Mouse (Mus musculus) embryonic fibroblast, embryonic 13.5 days (primary cell): ENCODE results near the gene Med11.

ENCODE experiments used
- CTCF ChIP-seq: IDR thresholded peaks from 2 replicates; pipeline ENCODE4 v1.5.1; 2011; ENCODE audit warnings: mild to moderate bottlenecking, control low read depth, low read length, moderate library complexity, borderline replicate concordance; ENCODE audit not compliant: insufficient read depth
- POLR2A ChIP-seq: IDR thresholded peaks from 2 replicates; pipeline ENCODE4 v1.6.1; 2011; ENCODE audit warnings: low read depth, mild to moderate bottlenecking, control low read depth, low read length, moderate library complexity

DNA sequence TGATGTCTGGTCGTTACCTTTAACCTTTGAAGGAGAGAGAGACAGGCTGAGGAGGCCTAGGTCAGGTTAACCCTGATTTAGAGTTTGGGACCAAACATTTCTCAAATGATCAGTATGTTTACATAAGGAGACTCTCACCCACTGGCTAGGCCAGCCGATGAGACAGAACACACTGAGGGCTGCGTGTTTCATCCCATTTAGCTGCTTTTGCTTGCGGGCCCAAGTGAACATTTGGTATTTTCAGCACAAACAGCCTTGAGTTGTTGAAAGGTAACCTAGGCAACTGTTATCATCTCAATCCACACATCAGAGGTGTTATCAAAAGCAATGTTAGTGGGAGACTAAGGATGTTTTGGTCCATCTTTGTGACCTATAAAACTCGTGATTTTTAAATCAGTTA, 32.2 kb upstream of the Med11 start:
- TF ChIP-seq CTCF (no peak), POLR2A (no peak)
